Mouse (Mus musculus): Measurements from ENCODE around the gene Timp2. TPM values are rescaled to one million over a fixed set of nuclear protein-coding genes. Genes with fewer than 3 reads are reported as not detected.
"Not testable (repeated sequence)": the region's sequence is repeated elsewhere in the genome, so short reads cannot be mapped to it uniquely, and the experiment has no call there.

Timp2 gene
- polyA plus RNA-seq, 1 experiment from 2014 or later: 36.3 TPM

DNA sequence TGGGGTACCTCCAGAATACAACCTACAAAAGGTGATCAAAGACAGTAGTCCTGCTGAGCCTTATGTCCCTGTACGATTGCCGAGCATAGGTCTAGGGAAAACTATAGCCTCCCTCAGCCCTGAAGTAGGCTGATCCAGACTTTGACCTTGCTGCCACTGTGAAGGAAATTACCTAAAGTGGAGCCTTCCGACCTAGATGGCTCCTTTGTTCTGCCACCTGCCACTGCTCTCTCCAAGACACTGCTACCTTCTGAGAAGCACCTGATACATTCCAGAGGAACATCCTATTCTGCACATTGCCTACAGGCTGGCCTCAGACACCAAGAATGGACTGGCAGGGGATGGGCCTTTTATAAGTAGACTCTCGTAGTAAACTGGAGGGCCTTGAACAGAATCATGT lies 51.6 kb downstream of the Timp2 start:
- peaks cover 18% of the 10 kb centered on the region; the same call in 1 of the 2 replicates for H3K9me3 ChIP-seq
- H3K4me3 ChIP-seq; H3K27me3 ChIP-seq (ENCODE audit: insufficient read depth, poor library complexity, severe bottlenecking); DNase-seq (ENCODE audit: low spot score); H3K4me1 ChIP-seq (replicated peaks); H3K27ac ChIP-seq: not testable (repeated sequence)
- H3K36me3 ChIP-seq: peaks cover 40% of the 10 kb centered on the region
- WGBS: 91% methylated on average over 4 of the region's 4 CpGs

DNA sequence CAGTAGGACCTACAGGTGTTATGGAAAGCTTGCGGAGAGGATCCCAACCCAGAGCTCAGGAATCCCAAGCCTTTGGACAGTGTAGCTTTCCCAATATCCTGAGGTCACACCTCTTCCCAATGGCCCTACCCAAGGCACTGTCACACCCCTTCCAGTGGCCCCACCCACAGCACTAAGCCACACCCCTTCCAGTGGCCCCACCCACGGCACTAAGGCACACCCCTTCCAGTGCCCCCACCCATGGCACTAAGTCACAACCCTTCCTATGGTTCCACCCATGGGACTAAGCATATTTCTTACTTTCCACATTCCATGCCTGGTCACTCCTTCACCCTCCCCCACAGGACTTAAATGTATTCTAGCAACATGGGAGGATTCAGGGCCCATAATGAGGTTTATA lies 56.7 kb downstream of the Timp2 start:
- Histone ChIP-seq H3K27me3 (ENCODE audit: insufficient read depth, poor library complexity, severe bottlenecking) (no peaks in the 10 kb centered on the region), H3K4me1 (replicated peaks) (no peaks in the 10 kb centered on the region), H3K36me3 (peaks cover 19% of the 10 kb centered on the region), H3K9me3 (no peaks in the 10 kb centered on the region), H3K27ac (no peak overlapping the region), H3K4me3 (no peak overlapping the region)
- 79% methylated on average over 2 of the region's 2 CpGs for WGBS
- DNase-seq (ENCODE audit: low spot score): no peak

DNA sequence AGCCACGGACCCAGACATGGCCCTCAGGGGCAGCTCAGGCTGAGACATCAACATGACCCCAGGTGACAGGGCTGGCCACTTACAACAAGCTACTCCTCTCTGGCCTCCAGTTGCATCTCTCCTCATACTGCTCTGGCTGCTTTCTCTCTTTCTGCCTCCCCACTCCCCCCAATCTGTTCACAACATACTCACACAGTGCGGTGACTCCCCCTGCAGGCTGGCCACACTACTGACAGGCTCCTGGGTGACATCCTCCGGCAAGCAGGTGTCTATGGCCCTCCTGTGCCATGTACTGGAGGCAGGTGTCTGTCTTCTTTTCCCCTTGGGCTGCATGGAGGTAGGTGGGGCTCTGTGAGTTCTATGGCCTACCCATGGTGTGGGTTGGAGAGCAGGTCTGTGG lies 57.6 kb downstream of the Timp2 start:
- H3K9me3 ChIP-seq: no peaks in the 10 kb centered on the region
- no peaks in the 10 kb centered on the region for H3K27me3 ChIP-seq (ENCODE audit: insufficient read depth, poor library complexity, severe bottlenecking)
- H3K4me3 ChIP-seq: no peak overlapping the region
- no peak overlapping the region for H3K27ac ChIP-seq
- 75% methylated on average over 3 of the region's 3 CpGs for WGBS
- peaks cover 10% of the 10 kb centered on the region for H3K36me3 ChIP-seq
- DNase-seq (ENCODE audit: low spot score): no peak
- no peaks in the 10 kb centered on the region for H3K4me1 ChIP-seq (replicated peaks)

DNA sequence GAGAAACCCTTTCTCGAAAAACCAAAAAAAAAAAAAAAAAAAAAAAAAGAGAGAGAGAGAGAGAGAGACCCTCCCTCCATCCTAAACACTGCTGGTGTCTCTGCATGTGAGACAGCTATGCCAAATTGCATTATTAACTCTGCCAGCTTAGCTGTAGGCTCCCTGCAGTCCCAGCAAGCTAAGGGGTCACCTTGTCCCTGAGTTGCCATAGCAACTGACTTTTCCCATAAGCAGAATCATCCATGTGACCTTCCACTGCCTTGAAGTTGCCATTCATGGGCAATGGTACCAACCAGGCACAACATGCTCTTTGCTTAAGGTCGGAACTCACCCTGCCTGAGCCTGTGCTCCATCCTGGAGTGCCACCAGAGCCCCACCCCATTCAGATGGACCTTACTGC lies 60.5 kb downstream of the Timp2 start:
- no peaks in the 10 kb centered on the region for H3K27me3 ChIP-seq (ENCODE audit: insufficient read depth, poor library complexity, severe bottlenecking)
- no peak for DNase-seq (ENCODE audit: low spot score)
- no peaks in the 10 kb centered on the region for H3K36me3 ChIP-seq
- WGBS: 73% methylated on average over 2 of the region's 2 CpGs
- H3K4me1 ChIP-seq (replicated peaks): peaks cover 8% of the 10 kb centered on the region
- no peak overlapping the region for H3K4me3 ChIP-seq
- H3K9me3 ChIP-seq: no peaks in the 10 kb centered on the region
- H3K27ac ChIP-seq: no peak overlapping the region

DNA sequence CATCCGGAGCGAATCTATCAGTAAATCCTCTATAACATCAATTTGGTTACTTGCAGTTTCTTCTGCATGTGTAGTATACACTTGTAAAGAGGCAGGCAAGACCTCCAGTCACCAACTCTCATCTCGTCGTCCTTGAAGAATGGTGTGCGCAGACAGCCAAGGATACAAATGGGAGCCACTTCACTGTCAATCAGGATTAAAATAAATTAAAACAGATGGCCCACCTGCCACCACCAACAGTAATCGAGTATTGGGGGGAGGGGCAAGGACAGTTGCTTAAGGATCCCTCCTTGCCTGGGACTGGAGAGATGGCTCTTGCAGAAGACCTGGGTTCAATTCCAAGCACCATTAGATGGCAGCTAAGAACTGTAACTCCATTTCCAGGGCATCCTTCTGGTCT lies 62.9 kb downstream of the Timp2 start:
- 74% methylated on average over 6 of the region's 6 CpGs for WGBS
- Histone ChIP-seq H3K9me3 (no peaks in the 10 kb centered on the region), H3K27me3 (ENCODE audit: insufficient read depth, poor library complexity, severe bottlenecking) (no peaks in the 10 kb centered on the region), H3K27ac (no peak overlapping the region), H3K4me1 (replicated peaks) (peaks cover 20% of the 10 kb centered on the region), H3K36me3 (peaks cover 1% of the 10 kb centered on the region), H3K4me3 (no peak overlapping the region)
- DNase-seq (ENCODE audit: low spot score): no peak

DNA sequence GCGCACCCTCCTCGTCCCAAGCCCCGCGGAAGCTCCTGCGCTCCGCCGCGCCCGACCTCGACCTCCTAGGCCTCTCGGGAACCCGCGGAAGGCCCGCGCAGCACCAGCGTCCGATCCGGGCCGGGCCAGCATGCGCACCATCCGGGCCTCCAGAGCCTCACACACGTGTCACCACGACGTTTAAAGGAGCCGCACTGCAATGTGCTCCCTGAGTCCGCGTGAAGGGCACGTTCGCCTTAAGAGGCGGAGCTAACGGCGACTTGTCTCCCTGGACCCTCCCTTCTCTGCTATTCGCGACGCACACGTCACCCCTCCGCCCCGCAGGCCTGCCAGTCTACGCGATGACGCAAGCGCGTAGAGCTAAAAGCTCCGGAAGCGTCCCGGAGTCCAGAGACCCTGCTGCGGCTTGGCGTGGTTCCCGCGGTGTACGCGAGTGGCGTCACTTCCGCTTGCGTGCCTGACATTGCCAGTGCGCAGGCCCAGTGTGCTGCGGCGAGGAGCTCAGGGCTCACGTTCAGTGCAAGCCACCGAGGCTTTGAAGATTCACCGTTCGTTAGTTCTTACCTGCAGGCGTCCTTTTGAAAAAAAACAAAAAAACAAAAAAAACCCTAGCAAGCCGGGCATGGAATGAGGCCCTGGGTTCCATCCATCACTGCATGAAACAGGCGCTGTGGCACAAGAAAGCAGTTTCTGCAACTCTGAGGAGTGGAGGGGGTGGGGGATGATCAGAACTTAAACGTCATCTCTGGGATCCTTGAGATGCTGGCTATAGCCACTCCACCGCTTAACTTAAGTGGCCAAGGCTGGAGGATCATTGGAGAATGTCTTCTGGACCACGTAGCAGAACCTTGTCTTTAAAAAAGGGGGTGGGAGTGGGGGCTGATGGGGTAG lies 65.3 kb downstream of the Timp2 start, which contains the start of gene Usp36:
Usp36 (minus strand) TSS at position 246 of the 891 bp plus-strand sequence.
- H3K27ac ChIP-seq: peak within 1 kb of the TSS; percentile 92
- no peaks in the 10 kb centered on the region for H3K9me3 ChIP-seq
- DNase-seq (ENCODE audit: low spot score): peak; percentile 100
- WGBS: under 1% methylated on average over 68 of the region's 68 CpGs
- H3K4me3 ChIP-seq: peak within 1 kb of the TSS; percentile 75
- peaks cover 20% of the 10 kb centered on the region for H3K4me1 ChIP-seq (replicated peaks)
- H3K36me3 ChIP-seq: peaks cover 26% of the 10 kb centered on the region
- H3K27me3 ChIP-seq (ENCODE audit: insufficient read depth, poor library complexity, severe bottlenecking): no peaks in the 10 kb centered on the region

DNA sequence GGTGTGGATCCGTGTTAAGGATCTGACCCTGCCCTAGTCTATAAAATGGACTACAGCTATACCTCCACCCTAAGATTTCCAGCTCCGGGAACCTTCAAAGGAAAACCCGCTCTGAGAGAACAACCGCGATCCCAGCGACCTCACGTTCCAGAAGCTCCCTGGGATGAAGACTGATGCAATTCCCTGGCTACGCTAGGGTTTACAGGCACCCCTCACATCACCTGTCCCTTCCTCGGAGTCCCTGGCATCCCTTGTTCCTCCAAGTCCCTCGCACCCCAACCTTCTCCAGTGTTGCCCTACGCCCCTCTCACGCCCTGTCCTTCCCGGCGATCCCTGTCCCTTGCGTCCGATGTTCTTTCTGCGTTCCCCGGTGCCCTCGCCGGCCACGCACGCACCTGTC lies 66.0 kb downstream of the Timp2 start:
- Histone ChIP-seq H3K9me3 (no peaks in the 10 kb centered on the region), H3K27me3 (ENCODE audit: insufficient read depth, poor library complexity, severe bottlenecking) (no peaks in the 10 kb centered on the region)
- under 1% methylated on average over 22 of the region's 22 CpGs for WGBS

DNA sequence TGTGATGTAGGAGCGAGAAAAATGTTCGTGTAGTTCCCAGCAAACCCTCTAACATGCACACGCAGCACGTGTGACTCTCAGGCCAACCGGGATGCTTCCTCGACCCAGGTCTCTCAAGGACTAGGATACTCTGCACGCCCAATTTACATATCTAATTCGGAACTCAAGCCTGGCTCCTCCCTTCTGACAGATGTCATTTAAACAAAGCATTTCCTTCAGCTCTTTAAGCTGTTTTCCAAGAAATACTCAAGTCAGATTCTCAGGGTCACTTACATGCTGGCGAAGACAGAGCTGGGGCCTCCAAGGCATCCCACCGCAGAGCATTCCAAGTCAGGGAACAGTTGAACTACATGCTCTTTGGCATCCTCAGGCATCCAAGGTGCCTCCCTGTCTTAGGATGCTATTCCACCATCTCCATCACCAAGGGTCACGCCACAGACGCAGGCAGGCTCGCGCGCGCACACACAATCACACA lies 66.5 kb downstream of the Timp2 start:
- Histone ChIP-seq H3K4me3 (peak overlapping the region; percentile 75), H3K9me3 (no peaks in the 10 kb centered on the region), H3K27me3 (ENCODE audit: insufficient read depth, poor library complexity, severe bottlenecking) (no peaks in the 10 kb centered on the region), H3K27ac (peak overlapping the region; percentile 92), H3K36me3 (peaks cover 37% of the 10 kb centered on the region), H3K4me1 (replicated peaks) (peaks cover 20% of the 10 kb centered on the region)
- peak; percentile 26 for DNase-seq (ENCODE audit: low spot score)
- 3% methylated on average over 16 of the region's 16 CpGs for WGBS

More for the DNA sequence above, 66.0 kb downstream of the Timp2 start:
- Histone ChIP-seq H3K36me3 (peaks cover 32% of the 10 kb centered on the region), H3K4me1 (replicated peaks) (peaks cover 20% of the 10 kb centered on the region), H3K27ac (peak overlapping the region; percentile 92), H3K4me3 (peak overlapping the region; percentile 75)
- no peak for DNase-seq (ENCODE audit: low spot score)

DNA sequence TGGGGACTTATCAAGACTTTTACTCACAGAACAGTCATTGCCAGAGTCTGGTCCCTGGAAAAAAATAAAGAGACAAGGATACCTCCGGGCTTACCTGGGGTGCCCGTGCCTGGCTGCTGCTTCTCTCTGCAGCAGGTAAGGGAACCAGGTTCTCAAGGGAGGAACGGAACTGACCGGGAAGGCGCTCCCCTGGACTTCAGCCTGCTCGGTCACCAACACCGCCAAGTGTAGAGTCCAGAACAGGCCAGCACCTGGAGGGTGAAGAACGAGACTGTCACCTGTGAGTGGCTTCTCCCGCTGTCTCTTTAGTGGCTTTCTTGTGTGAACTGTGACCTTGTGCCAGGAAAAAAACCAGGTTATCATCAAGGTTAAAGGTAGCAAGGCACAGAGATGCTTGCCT lies 68.0 kb downstream of the Timp2 start:
- H3K36me3 ChIP-seq: peaks cover 52% of the 10 kb centered on the region
- H3K4me3 ChIP-seq: no peak overlapping the region
- no peaks in the 10 kb centered on the region for H3K27me3 ChIP-seq (ENCODE audit: insufficient read depth, poor library complexity, severe bottlenecking)
- H3K4me1 ChIP-seq (replicated peaks): peaks cover 20% of the 10 kb centered on the region
- no peak for DNase-seq (ENCODE audit: low spot score)
- no peaks in the 10 kb centered on the region for H3K9me3 ChIP-seq
- H3K27ac ChIP-seq: no peak overlapping the region
- 92% methylated on average over 9 of the region's 9 CpGs for WGBS

DNA sequence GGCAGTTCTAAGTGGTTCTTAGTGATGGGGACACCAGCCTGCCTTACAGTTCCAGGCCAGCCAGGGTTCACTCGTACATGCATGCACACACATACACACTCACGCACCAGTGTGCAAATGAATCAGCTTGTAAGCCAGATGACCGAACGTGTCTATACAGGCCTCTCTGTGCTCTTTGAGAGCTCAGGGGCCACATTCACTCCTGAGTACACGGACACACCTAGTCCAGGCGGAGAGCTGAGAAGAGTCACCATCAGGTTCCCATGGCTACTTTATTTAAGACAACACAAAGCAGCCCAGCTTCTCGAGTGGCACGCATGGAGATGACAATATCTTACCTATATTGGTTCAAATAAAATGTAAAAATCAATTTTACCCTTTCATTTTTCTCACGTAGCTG lies 69.1 kb downstream of the Timp2 start:
- Histone ChIP-seq H3K4me1 (replicated peaks) (peaks cover 20% of the 10 kb centered on the region), H3K4me3 (no peak overlapping the region), H3K36me3 (peaks cover 64% of the 10 kb centered on the region), H3K27me3 (ENCODE audit: insufficient read depth, poor library complexity, severe bottlenecking) (no peaks in the 10 kb centered on the region), H3K9me3 (no peaks in the 10 kb centered on the region), H3K27ac (no peak overlapping the region)
- 91% methylated on average over 9 of the region's 9 CpGs for WGBS
- DNase-seq (ENCODE audit: low spot score): no peak

DNA sequence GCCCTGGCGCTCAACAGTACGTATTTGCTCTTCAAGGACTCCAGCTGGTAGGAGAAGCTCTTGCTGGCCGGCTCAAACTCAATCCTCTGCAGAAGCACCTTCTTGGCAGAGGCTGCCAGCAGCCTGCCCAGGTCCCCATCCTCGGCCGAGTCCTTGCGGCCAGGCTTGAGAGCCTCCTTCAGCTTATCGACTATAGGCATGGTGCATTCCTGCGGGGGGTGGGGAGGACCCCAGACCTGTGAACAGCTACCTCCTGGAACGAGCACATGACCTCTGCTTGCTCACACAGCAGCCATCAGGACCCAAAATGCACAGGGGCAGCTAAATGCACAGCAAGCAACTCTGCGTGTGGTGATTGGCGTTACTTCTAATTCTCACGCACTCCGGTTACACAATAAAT lies 69.7 kb downstream of the Timp2 start:
- WGBS: 95% methylated on average over 13 of the region's 13 CpGs

DNA sequence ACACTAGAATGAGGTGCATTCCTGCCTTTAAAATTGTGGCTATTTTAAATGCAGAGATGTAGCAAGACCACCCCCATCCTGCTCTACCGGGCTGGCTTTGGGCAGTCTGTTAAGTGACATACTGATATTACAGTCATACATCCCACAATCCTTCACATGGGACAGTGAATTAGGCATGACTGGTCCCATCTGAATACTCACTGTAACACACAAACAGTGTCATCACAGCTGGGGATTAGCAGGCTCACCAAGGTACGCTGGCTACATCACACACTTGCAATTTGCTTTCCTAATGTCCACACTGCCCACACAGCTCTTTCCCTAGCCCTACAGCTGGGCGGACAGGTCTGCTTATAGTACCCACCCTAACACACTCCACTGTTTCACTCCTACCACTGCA lies 75.3 kb downstream of the Timp2 start:
- 94% methylated on average over 3 of the region's 3 CpGs for WGBS
- peaks cover 100% of the 10 kb centered on the region for H3K36me3 ChIP-seq
- no peaks in the 10 kb centered on the region for H3K4me1 ChIP-seq (replicated peaks)
- no peak overlapping the region for H3K27ac ChIP-seq
- H3K9me3 ChIP-seq: no peaks in the 10 kb centered on the region
- H3K27me3 ChIP-seq (ENCODE audit: insufficient read depth, poor library complexity, severe bottlenecking): no peaks in the 10 kb centered on the region
- DNase-seq (ENCODE audit: low spot score): no peak
- no peak overlapping the region for H3K4me3 ChIP-seq

More for the DNA sequence above, 69.7 kb downstream of the Timp2 start:
- Histone ChIP-seq H3K4me1 (replicated peaks) (peaks cover 15% of the 10 kb centered on the region), H3K27me3 (ENCODE audit: insufficient read depth, poor library complexity, severe bottlenecking) (no peaks in the 10 kb centered on the region), H3K36me3 (peaks cover 70% of the 10 kb centered on the region), H3K4me3 (no peak overlapping the region), H3K9me3 (no peaks in the 10 kb centered on the region), H3K27ac (no peak overlapping the region)
- DNase-seq (ENCODE audit: low spot score): no peak

DNA sequence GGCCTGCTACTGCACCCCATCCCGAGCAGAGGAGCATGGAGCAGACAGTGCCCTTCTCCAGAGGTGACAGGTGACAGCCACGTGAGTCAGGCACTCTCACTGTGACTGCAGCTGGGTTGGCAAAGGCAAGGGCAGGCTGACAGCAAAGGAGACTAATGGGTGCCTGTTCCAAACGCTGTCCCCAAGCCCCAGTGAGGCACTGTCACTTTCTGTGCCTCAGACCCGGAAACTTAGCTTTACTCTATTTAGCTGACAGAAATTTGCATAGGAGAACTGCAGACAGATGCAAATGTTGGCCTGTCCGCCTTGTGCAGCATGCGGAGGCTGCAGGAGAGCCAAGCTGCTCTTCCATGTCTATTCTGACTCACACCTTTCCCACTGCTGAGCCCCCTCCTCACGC lies 79.2 kb downstream of the Timp2 start:
- no peaks in the 10 kb centered on the region for H3K27me3 ChIP-seq (ENCODE audit: insufficient read depth, poor library complexity, severe bottlenecking)
- no peak overlapping the region for H3K27ac ChIP-seq
- H3K9me3 ChIP-seq: no peaks in the 10 kb centered on the region
- no peaks in the 10 kb centered on the region for H3K4me1 ChIP-seq (replicated peaks)
- WGBS: 90% methylated on average over 7 of the region's 7 CpGs
- DNase-seq (ENCODE audit: low spot score): no peak
- no peak overlapping the region for H3K4me3 ChIP-seq
- H3K36me3 ChIP-seq: peaks cover 100% of the 10 kb centered on the region
